Mouse (Mus musculus) forebrain, postnatal 0 days (tissue): Measurements from ENCODE around the gene Fxr2. TPM values are rescaled to one million over a fixed set of nuclear protein-coding genes. Genes with fewer than 3 reads are reported as not detected.

Experiments used
- ATAC-seq: fragments of 200-750 bp; cut with Nextera tagmentation; 2 replicates; pipeline ENCODE4 v1.8.0; 2017; ENCODE audit warnings: mild to moderate bottlenecking, moderate library complexity
- DNase-seq: peaks from one replicate; pipeline ENCODE4 v3.0.0-alpha.2; 2015
- H3K27ac ChIP-seq: fragments of 300-500 bp; sonication (generic); 2 replicates; pipeline ENCODE4 v1.5.1; 2014; ENCODE audit warnings: low read depth, mild to moderate bottlenecking, antibody characterized with exemption, low read length, moderate library complexity, mixed read lengths
- H3K27me3 ChIP-seq: fragments of 300-500 bp; sonication (generic); 2 replicates; pipeline ENCODE4 v1.6.1; 2014; ENCODE audit warnings: mild to moderate bottlenecking, low read length, mixed read lengths; ENCODE audit not compliant: insufficient read depth
- H3K36me3 ChIP-seq: fragments of 300-500 bp; sonication (generic); 2 replicates; pipeline ENCODE4 v1.6.1; 2014; ENCODE audit warnings: mild to moderate bottlenecking, moderate library complexity; ENCODE audit not compliant: insufficient read depth
- H3K4me1 ChIP-seq: fragments of 300-500 bp; sonication (generic); 2 replicates; pipeline ENCODE4 v1.6.1; 2014; ENCODE audit warnings: antibody characterized with exemption; ENCODE audit not compliant: insufficient read depth
- H3K4me2 ChIP-seq: fragments of 300-500 bp; sonication (generic); 2 replicates; pipeline ENCODE4 v1.6.1; 2014; ENCODE audit warnings: low read depth, mild to moderate bottlenecking, moderate library complexity
- H3K4me3 ChIP-seq: fragments of 300-500 bp; sonication (generic); 2 replicates; pipeline ENCODE4 v1.5.1; 2014; ENCODE audit warnings: low read depth, low read length, mixed read lengths
- H3K9ac ChIP-seq: fragments of 300-500 bp; sonication (generic); 2 replicates; pipeline ENCODE4 v1.6.1; 2014; ENCODE audit warnings: mild to moderate bottlenecking
- H3K9me3 ChIP-seq: fragments of 300-500 bp; sonication (generic); 2 replicates; pipeline ENCODE4 v1.6.1; 2016; ENCODE audit warnings: low read length
- CTCF ChIP-seq: sonication (generic); IDR thresholded peaks from 2 replicates; pipeline ENCODE4 v1.5.1; 2016; ENCODE audit warnings: antibody characterized with exemption, control low read depth, low read depth
- WGBS: fragments of 180-500 bp; shearing (Covaris S2); extraction: QIAGEN DNeasy Blood & Tissue Kit; methylation state at CpG from one replicate; pipeline ENCODE4 v1.1.7; 2014; 5-methylcytosine and 5-hydroxymethylcytosine counted together
- polyA plus RNA-seq: library from polyadenylated mRNA; unstranded; fragments of >200 nt; fragmentation: Nextera tagmentation; extraction: Ambion mirVana; gene quantifications from 2 replicates; pipeline ENCODE4 v1.2.1, GENCODE M21; 2015
- total RNA-seq: library from RNA; depleted of rRNA; stranded (reverse); fragments of >200 nt; gene quantifications from 2 replicates; pipeline ENCODE4 v1.2.3, GENCODE M21; 2014

Gene Fxr2
- total and polyA plus RNA-seq, 2 experiments from 2014 or later, result 25.2 to 94.5 TPM

GRCm38 (mm10) chr11:69591899-69592637 lies 40.7 kb upstream of the Fxr2 start:
- no peak overlapping the region for H3K4me2 ChIP-seq
- no peaks in the 10 kb centered on the region for H3K4me1 ChIP-seq
- H3K4me3 ChIP-seq, result no peak overlapping the region
- DNase-seq (peak; percentile 77), ATAC-seq (peak; percentile 95)
- H3K9me3 ChIP-seq, result no peaks in the 10 kb centered on the region
- H3K9ac ChIP-seq, result no peak overlapping the region
- 28% methylated on average over 7 of the region's 7 CpGs for WGBS
- no peaks in the 10 kb centered on the region for H3K27me3 ChIP-seq
- peaks cover 51% of the 10 kb centered on the region for H3K36me3 ChIP-seq
- H3K27ac ChIP-seq, result peak overlapping the region; percentile 62
- TF ChIP-seq CTCF, result no peak

GRCm38 (mm10) chr11:69592799-69593198 lies 40.0 kb upstream of the Fxr2 start:
- 72% methylated on average over 4 of the region's 4 CpGs for WGBS
- TF ChIP-seq CTCF, result no peak
- H3K36me3 ChIP-seq, result peaks cover 44% of the 10 kb centered on the region

DNA sequence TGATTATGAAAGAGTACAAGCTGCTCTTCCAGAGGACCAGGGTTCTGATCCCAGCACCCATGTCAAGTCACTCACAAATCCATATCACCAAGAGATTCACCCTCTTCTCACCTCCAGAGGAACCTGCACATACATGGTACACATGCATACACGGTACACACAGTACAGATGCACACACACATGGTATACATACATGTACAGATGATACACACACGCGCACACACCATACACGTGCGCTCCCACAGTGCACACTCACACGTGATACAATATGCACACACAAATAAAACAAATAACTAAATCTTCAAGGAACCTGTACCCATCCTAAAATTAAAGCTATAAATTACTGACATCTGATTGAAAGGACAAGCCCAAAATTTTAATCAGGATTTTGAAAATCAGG lies 37.9 kb upstream of the Fxr2 start:
- Histone ChIP-seq H3K4me1 (no peaks in the 10 kb centered on the region; the same call in 1 of the 2 replicates), H3K36me3 (peaks cover 30% of the 10 kb centered on the region), H3K27me3 (no peaks in the 10 kb centered on the region), H3K9ac (no peak overlapping the region), H3K4me3 (no peak overlapping the region), H3K27ac (no peak overlapping the region), H3K9me3 (no peaks in the 10 kb centered on the region), H3K4me2 (no peak overlapping the region)
- WGBS, result 95% methylated on average over 6 of the region's 6 CpGs
- ATAC-seq, result no peak
- DNase-seq, result no peak
- no peak for TF ChIP-seq CTCF

More at GRCm38 (mm10) chr11:69592799-69593198, 40.0 kb upstream of the Fxr2 start:
- Histone ChIP-seq H3K4me1 (no peaks in the 10 kb centered on the region), H3K4me3 (no peak overlapping the region), H3K27me3 (no peaks in the 10 kb centered on the region), H3K9ac (no peak overlapping the region), H3K27ac (peak overlapping the region; percentile 10; the same call in 1 of the 2 replicates), H3K9me3 (no peaks in the 10 kb centered on the region), H3K4me2 (no peak overlapping the region)
- DNase-seq (no peak), ATAC-seq (no peak)

DNA sequence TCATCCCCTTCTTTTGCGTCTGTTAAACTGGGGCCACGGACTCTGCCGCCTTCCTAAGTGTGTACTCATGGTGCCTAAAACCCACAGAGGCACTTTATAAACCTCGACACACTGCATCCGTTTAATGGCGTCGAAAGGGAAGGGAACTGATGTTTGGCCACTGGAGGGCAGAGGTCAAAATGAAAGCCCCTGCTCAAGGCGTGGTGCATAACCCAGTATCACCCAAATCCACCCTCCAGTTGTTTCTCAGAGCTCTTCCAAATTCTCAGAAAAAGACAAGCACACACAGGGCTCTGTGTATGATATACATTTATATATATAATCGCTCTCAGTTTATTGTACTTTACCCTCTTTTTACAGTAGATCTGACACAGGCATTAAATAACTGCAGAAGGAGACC lies 33.4 kb upstream of the Fxr2 start:
- H3K4me3 ChIP-seq, result no peak overlapping the region
- H3K27me3 ChIP-seq, result no peaks in the 10 kb centered on the region
- ATAC-seq (no peak), DNase-seq (no peak)
- peaks cover 30% of the 10 kb centered on the region; the same call in 1 of the 2 replicates for H3K36me3 ChIP-seq
- H3K9ac ChIP-seq, result no peak overlapping the region
- 17% methylated on average over 9 of the region's 9 CpGs for WGBS
- TF ChIP-seq CTCF, result no peak
- H3K9me3 ChIP-seq, result no peaks in the 10 kb centered on the region
- no peak overlapping the region for H3K4me2 ChIP-seq
- H3K27ac ChIP-seq, result no peak overlapping the region
- H3K4me1 ChIP-seq, result peaks cover 15% of the 10 kb centered on the region

DNA sequence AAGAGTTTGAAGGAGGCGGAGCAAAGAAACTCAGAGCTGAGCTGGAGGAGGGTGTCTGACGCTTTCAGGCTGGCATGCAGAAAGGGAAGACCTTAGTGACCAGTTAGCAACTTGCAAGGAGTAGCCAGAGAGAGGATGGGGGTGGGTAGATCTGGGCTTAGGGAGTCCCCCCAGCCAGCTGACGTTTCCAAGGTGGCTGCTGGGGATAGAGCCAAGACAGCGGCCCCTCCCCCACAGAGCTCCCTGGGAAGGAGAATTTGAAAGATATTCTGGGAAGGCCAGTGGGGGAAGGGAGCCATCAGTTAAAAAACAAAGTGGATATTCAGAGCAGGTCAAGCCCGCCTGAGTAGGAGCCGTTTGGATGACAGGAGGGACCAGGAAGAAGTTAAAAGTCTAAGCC lies 32.7 kb upstream of the Fxr2 start:
- H3K4me1 ChIP-seq, result peaks cover 15% of the 10 kb centered on the region
- H3K4me3 ChIP-seq, result no peak overlapping the region
- DNase-seq (peak; percentile 50), ATAC-seq (peak; percentile 74; the same call in 1 of the 2 replicates)
- 0 out of 2 replicates have a peak overlapping the region, but pooled peaks have one; percentile 35 for H3K27ac ChIP-seq
- peaks cover 30% of the 10 kb centered on the region; the same call in 1 of the 2 replicates for H3K36me3 ChIP-seq
- no peak for TF ChIP-seq CTCF
- H3K27me3 ChIP-seq, result no peaks in the 10 kb centered on the region
- no peak overlapping the region for H3K4me2 ChIP-seq
- 11% methylated on average over 6 of the region's 6 CpGs for WGBS
- H3K9ac ChIP-seq, result 0 out of 2 replicates have a peak overlapping the region, but pooled peaks have one; percentile 22
- no peaks in the 10 kb centered on the region for H3K9me3 ChIP-seq

DNA sequence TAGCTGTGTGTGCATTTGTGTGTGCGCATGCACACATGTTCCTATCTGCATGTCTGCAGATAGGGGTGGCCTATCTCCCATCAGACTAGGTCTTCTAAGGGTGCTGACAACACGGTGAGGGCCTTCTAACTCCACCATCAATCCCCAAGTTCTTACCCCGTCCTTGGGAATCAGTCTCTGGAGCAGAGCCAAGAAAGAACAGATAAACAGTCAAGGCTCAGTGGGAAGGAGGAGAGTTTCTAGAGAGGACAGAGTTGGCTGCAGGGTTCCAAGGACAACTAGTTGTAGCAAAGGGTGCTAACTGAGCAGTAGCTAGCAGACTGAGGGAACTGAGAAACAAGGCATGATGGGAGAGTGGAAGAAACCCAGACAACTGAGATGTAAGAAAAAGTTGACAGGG lies 31.0 kb upstream of the Fxr2 start:
- no peaks in the 10 kb centered on the region for H3K9me3 ChIP-seq
- peaks cover 23% of the 10 kb centered on the region; the same call in 1 of the 2 replicates for H3K36me3 ChIP-seq
- TF ChIP-seq CTCF, result no peak
- no peak overlapping the region for H3K4me2 ChIP-seq
- no peak overlapping the region for H3K27ac ChIP-seq
- ATAC-seq (no peak), DNase-seq (no peak)
- no peak overlapping the region for H3K9ac ChIP-seq
- H3K4me1 ChIP-seq, result peaks cover 15% of the 10 kb centered on the region
- no peaks in the 10 kb centered on the region for H3K27me3 ChIP-seq
- 72% methylated on average over 3 of the region's 3 CpGs for WGBS
- H3K4me3 ChIP-seq, result no peak overlapping the region

- ATAC-seq (no peak), DNase-seq (no peak)
- no peak for TF ChIP-seq CTCF
- peak overlapping the region; percentile 94 for H3K4me2 ChIP-seq
- peaks cover 15% of the 10 kb centered on the region for H3K4me1 ChIP-seq
- H3K4me3 ChIP-seq, result no peak overlapping the region
- H3K36me3 ChIP-seq, result peaks cover 23% of the 10 kb centered on the region; the same call in 1 of the 2 replicates
- H3K9me3 ChIP-seq, result no peaks in the 10 kb centered on the region
- no peak overlapping the region for H3K9ac ChIP-seq
- H3K27ac ChIP-seq, result no peak overlapping the region
- no peaks in the 10 kb centered on the region for H3K27me3 ChIP-seq
- WGBS, result 78% methylated on average over 8 of the region's 8 CpGs
These were observed 29.3 kb upstream of the Fxr2 start for GRCm38 (mm10) chr11:69603516-69603915.
